Mouse (Mus musculus) hindbrain, embryonic 12.5 days (tissue): Measurements from ENCODE around the gene 2310039H08Rik. TPM values are rescaled to one million over a fixed set of nuclear protein-coding genes. Genes with fewer than 3 reads are reported as not detected.
"Not testable (repeated sequence)": the region's sequence is repeated elsewhere in the genome, so short reads cannot be mapped to it uniquely, and the experiment has no call there.

Experiments used
- ATAC-seq: fragments of 200-750 bp; cut with Nextera tagmentation; 2 replicates; pipeline ENCODE4 v1.8.0; 2017; ENCODE audit warnings: moderate TSS enrichment; ENCODE audit not compliant: low FRiP score
- H3K27ac ChIP-seq: fragments of 300-500 bp; sonication (generic); 2 replicates; pipeline ENCODE4 v1.5.1; 2016; ENCODE audit warnings: mild to moderate bottlenecking
- H3K27me3 ChIP-seq: fragments of 300-500 bp; sonication (generic); 2 replicates; pipeline ENCODE4 v1.6.1; 2016; ENCODE audit warnings: mild to moderate bottlenecking
- H3K36me3 ChIP-seq: fragments of 300-500 bp; sonication (generic); 2 replicates; pipeline ENCODE4 v1.6.1; 2016; ENCODE audit warnings: mild to moderate bottlenecking
- H3K4me1 ChIP-seq: fragments of 300-500 bp; sonication (generic); 2 replicates; pipeline ENCODE4 v1.6.1; 2016
- H3K4me2 ChIP-seq: fragments of 300-500 bp; sonication (generic); replicated peaks from 2 replicates; pipeline ENCODE4 v1.6.1; 2016; ENCODE audit warnings: mild to moderate bottlenecking
- H3K4me3 ChIP-seq: fragments of 300-500 bp; sonication (generic); 2 replicates; pipeline ENCODE4 v1.5.1; 2016; ENCODE audit warnings: mild to moderate bottlenecking
- H3K9ac ChIP-seq: fragments of 300-500 bp; sonication (generic); 2 replicates; pipeline ENCODE4 v1.6.1; 2016; ENCODE audit warnings: mild to moderate bottlenecking, moderate library complexity
- H3K9me3 ChIP-seq: fragments of 300-500 bp; sonication (generic); replicated peaks from 2 replicates; pipeline ENCODE4 v1.6.1; 2016; ENCODE audit warnings: mild to moderate bottlenecking
- WGBS: fragments of 180-500 bp; shearing (Covaris S2); methylation state at CpG from one replicate; pipeline ENCODE4 v1.1.7; 2016; 5-methylcytosine and 5-hydroxymethylcytosine counted together
- polyA plus RNA-seq: library from polyadenylated mRNA; unstranded; fragments of >200 nt; fragmentation: Nextera tagmentation; extraction: Ambion mirVana; gene quantifications from 2 replicates; pipeline ENCODE4 v1.2.1, GENCODE M21; 2016

2310039H08Rik gene
- polyA plus RNA-seq, 1 experiment from 2014 or later, result 54.7 TPM

DNA sequence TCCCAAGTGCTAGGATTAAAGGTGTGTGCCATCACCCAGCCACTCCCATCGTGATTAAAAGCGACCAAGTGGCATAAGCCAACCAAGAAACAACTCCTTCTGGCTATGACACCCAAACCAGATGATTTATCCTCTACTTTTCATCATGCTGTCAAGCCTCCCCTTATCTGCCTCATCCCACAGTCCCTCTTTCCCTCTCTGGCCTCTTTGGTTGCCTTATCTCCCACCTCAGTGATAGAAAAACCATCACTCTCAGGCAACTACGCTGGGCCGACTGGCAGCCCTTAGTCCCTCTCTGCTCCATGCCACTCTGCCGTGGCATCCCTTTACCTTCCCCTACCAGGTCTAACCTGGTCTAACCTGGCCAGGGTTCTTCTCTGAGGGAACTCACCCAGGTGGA lies 14.5 kb downstream of the 2310039H08Rik start:
- no peaks in the 10 kb centered on the region for H3K27me3 ChIP-seq
- no peak overlapping the region for H3K4me3 ChIP-seq
- WGBS, result 90% methylated on average over 5 of the region's 5 CpGs
- H3K36me3 ChIP-seq, result no peaks in the 10 kb centered on the region
- no peak overlapping the region for H3K9ac ChIP-seq
- no peak overlapping the region for H3K27ac ChIP-seq
- no peak for ATAC-seq
- H3K4me2 ChIP-seq, result no peak overlapping the region
- no peaks in the 10 kb centered on the region for H3K4me1 ChIP-seq
- H3K9me3 ChIP-seq, result no peaks in the 10 kb centered on the region

DNA sequence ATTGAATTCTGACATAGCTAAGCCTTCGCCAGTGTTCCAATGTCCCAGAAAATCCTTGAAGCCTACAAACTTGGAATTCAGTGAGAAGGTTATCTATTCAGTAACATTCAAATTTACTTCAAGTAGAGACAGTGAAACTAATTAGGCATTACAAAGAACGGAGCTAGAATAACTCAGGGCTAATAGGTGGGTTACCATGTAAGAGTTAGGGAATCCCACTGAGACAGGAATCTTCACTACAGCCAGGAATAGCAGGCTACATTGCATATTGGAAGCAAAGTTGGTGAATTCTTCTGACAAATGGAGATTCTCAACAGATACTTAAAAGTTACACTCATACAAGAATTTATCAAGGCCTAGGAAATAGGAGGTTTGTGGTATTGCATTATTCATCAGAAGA lies 15.5 kb downstream of the 2310039H08Rik start:
- H3K4me1 ChIP-seq, H3K27me3 ChIP-seq, H3K36me3 ChIP-seq, H3K9ac ChIP-seq, H3K4me2 ChIP-seq, ATAC-seq, H3K27ac ChIP-seq, H3K9me3 ChIP-seq, H3K4me3 ChIP-seq: not testable (repeated sequence)
- whole genome bisulfite sequencing, result 58% methylated on average over 2 of the region's 2 CpGs

DNA sequence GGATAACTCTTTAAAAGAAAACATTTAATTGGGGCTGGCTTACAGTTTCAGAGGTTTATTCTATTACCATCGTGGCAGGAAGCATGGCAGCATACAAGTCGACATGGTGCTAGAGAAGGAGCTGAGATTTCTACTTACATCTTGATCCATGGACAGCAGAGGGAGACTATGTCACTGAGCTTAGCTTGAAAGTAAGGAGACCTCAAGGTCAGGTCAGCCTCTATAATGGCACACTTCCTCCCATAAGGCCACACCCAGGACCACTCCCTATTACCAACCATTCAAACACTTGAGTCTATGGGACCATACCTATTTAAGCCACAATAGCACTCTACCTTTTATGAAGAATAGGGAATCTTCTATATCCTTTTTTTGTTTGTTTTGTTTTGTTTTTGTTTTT lies 20.5 kb downstream of the 2310039H08Rik start:
- no peaks in the 10 kb centered on the region for H3K9me3 ChIP-seq
- H3K27me3 ChIP-seq, result no peaks in the 10 kb centered on the region
- H3K4me1 ChIP-seq, result peaks cover 11% of the 10 kb centered on the region; the same call in 1 of the 2 replicates
- H3K4me2 ChIP-seq, result no peak overlapping the region
- no peaks in the 10 kb centered on the region for H3K36me3 ChIP-seq
- WGBS, result 82% methylated on average over 2 of the region's 2 CpGs
- H3K27ac ChIP-seq, result no peak overlapping the region
- H3K4me3 ChIP-seq, result no peak overlapping the region
- no peak for ATAC-seq
- H3K9ac ChIP-seq, result no peak overlapping the region

DNA sequence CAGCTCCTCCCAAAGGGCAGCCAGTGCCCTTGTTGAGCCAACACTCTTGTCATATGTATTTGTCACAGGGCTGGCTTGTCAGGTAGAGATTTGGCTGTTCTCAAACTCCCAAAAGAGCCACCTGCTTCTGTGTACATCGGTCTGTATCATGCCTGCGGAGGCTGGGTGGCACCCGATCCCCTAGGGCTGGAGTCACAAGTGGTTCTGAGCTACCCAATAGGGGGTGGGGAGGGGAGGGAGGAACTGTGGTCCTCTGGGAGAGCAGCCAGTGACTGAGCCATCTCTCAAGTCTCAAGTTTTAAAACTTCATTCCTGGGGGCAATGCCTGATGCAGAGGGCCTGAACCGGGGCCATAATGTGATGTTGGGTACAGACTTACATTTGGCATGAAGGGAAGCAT lies 24.3 kb downstream of the 2310039H08Rik start:
- 78% methylated on average over 4 of the region's 4 CpGs for WGBS
- H3K27ac ChIP-seq, result no peak overlapping the region
- H3K4me3 ChIP-seq, result no peak overlapping the region
- H3K36me3 ChIP-seq, result peaks cover 28% of the 10 kb centered on the region
- H3K9me3 ChIP-seq, result no peaks in the 10 kb centered on the region
- H3K4me2 ChIP-seq, result no peak overlapping the region
- H3K27me3 ChIP-seq, result no peaks in the 10 kb centered on the region
- ATAC-seq, result no peak
- peaks cover 11% of the 10 kb centered on the region; the same call in 1 of the 2 replicates for H3K4me1 ChIP-seq
- H3K9ac ChIP-seq, result no peak overlapping the region

DNA sequence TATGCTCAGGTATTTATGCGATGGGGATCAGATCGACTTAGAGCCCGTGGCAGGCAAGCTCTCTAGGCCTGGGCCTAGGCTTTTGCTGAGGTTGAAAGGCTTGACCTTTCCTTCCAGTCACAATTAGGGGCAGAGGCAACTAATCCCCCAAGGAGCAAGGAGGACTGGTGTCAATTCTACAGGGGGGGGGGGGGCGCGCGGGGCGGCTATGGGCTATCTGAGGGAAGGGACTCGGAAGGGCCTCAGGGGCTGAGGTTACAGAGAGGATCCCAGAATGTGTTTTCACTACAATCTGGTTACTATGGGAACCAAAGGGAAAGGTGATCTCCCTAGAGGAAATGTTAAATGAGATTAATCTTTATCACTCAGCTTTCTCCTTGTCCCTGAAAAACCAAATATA lies 25.0 kb downstream of the 2310039H08Rik start:
- no peak overlapping the region for H3K9ac ChIP-seq
- ATAC-seq, result no peak

DNA sequence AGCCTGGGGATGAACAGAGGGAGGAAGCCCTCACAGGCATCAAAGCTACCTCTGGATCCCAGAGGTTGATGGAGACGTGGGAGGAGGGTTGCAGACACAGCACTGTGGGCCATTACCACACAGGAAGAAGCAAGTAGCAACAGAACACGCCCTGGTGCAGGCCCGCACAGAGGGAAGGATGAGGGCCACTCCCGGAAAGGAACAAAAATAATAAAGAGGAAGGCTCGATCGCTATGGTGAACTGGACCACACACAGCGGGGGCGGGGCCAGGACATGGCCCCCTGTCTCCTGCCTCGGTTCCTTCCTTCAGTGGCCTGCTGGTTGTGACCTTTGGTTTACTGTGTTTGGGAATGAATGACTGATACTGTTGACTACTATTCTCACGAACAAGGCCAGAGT lies 27.2 kb downstream of the 2310039H08Rik start:
- Histone ChIP-seq H3K27ac (no peak overlapping the region), H3K9me3 (no peaks in the 10 kb centered on the region), H3K9ac (no peak overlapping the region), H3K4me1 (peaks cover 11% of the 10 kb centered on the region; the same call in 1 of the 2 replicates), H3K4me2 (no peak overlapping the region), H3K36me3 (peaks cover 31% of the 10 kb centered on the region), H3K27me3 (no peaks in the 10 kb centered on the region), H3K4me3 (no peak overlapping the region)
- 77% methylated on average over 10 of the region's 10 CpGs for WGBS
- no peak for ATAC-seq

More for the DNA sequence above, 25.0 kb downstream of the 2310039H08Rik start:
- H3K4me2 ChIP-seq, result no peak overlapping the region
- peaks cover 28% of the 10 kb centered on the region for H3K36me3 ChIP-seq
- H3K4me1 ChIP-seq, result peaks cover 11% of the 10 kb centered on the region; the same call in 1 of the 2 replicates
- no peak overlapping the region; the same call in 1 of the 2 replicates for H3K27ac ChIP-seq
- no peaks in the 10 kb centered on the region for H3K9me3 ChIP-seq
- 51% methylated on average over 4 of the region's 8 CpGs for WGBS
- H3K4me3 ChIP-seq, result no peak overlapping the region
- H3K27me3 ChIP-seq, result no peaks in the 10 kb centered on the region

DNA sequence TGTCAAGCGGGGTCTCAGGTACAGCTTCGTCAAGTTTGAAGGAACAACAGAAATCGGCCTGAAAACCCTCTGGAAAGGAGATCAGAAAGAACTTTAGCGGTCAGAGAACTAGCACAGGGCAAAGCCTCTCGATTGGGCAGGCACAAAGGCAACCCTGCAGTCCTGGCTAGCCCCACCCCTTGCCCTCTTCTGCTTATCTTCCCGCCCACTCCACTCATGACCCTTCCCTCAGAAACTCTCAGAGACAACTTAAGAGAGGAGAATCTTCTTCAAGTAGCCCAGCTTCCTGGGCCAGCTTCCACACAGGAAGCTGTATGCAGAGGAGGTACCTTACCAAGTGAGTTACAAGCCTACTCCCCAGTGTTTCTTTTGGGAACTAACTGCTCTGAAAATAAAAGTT lies 29.3 kb downstream of the 2310039H08Rik start:
- Histone ChIP-seq H3K27me3 (no peaks in the 10 kb centered on the region), H3K9me3 (no peaks in the 10 kb centered on the region), H3K4me2 (no peak overlapping the region), H3K9ac (no peak overlapping the region), H3K27ac (no peak overlapping the region), H3K36me3 (peaks cover 51% of the 10 kb centered on the region), H3K4me1 (peaks cover 7% of the 10 kb centered on the region; the same call in 1 of the 2 replicates), H3K4me3 (no peak overlapping the region)
- ATAC-seq, result no peak
- 88% methylated on average over 6 of the region's 6 CpGs for WGBS

DNA sequence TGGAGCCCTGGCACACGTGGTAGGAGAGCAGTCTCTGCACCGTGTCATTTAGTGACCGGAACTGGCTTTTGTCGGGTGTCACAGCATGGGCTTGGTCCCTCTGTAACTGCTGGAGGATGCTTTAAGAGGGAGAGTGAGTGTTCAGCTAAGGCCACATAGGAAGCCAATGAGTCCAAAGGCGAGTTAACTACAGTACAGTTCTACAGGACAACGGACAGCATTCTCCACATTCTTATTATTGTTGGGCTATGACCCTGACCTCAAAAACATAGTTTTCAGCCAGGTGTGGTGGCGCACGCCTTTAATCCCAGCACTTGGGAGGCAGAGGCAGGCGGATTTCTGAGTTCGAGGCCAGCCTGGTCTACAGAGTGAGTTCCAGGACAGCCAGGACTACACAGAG lies 35.9 kb downstream of the 2310039H08Rik start:
- no peak for ATAC-seq
- WGBS, result 93% methylated on average over 10 of the region's 10 CpGs
- H3K36me3 ChIP-seq, result peaks cover 65% of the 10 kb centered on the region
- no peaks in the 10 kb centered on the region for H3K27me3 ChIP-seq
- no peak overlapping the region for H3K4me2 ChIP-seq
- no peaks in the 10 kb centered on the region for H3K4me1 ChIP-seq
- no peak overlapping the region for H3K27ac ChIP-seq
- no peak overlapping the region for H3K4me3 ChIP-seq
- no peak overlapping the region for H3K9ac ChIP-seq
- no peaks in the 10 kb centered on the region for H3K9me3 ChIP-seq

DNA sequence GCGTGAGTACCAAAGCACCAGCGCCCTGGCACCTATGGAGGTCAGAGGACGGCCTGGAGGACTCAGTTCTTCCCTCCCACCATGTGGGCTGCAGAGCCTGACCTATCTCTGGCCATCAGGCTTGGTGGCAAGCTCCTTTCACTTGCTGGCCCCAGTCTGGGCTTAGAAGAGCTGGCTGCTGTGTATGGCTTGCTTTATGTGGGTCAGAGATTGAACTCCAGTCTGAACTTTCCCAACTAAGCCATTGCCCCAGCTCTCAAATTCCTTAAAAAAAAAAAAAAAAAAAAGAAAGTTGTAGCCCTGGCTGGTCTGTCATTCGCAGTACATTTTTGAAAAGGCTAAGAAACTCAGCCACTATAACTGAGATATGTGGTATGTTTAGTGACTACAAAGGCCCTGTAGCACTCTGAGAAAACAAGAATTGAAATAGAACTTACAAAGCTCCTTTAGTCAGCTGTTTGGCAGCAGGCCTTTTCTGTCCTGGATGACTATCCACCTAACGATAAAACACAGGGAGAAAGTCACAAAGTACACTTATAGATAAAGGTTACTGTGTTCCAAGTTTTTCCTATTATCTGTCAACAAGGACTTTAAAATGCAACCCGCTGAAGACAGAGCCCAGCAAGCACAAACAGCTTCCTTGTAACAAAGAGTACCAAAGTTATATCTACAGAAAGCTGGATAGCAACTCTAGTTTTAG lies 36.8 kb downstream of the 2310039H08Rik start:
- WGBS, result 91% methylated on average over 6 of the region's 6 CpGs

DNA sequence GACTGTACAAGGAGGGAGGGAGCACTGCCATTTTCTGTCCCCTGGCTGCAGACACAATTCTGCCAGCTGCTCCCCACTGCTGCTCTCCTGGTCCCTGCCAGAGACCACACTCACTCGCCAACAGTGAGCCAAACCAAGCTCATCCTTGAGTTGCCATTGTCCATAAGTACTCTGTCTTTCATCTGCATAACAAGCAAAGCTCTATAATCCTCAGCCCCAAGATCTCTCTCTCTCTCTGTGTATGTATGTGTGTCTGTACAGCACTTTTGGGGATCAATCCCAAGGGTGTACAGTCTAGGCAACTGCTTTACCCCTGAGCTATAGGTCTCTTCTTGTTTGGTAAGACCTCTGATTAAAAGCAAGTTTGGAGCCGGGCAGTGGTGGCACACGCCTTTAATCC lies 38.2 kb downstream of the 2310039H08Rik start:
- Histone ChIP-seq H3K27ac (no peak overlapping the region), H3K4me2 (no peak overlapping the region), H3K4me1 (no peaks in the 10 kb centered on the region), H3K27me3 (no peaks in the 10 kb centered on the region), H3K9me3 (no peaks in the 10 kb centered on the region), H3K4me3 (no peak overlapping the region), H3K36me3 (peaks cover 63% of the 10 kb centered on the region), H3K9ac (no peak overlapping the region)
- no peak for ATAC-seq
- 94% methylated on average over 3 of the region's 3 CpGs for WGBS

More for the DNA sequence above, 36.8 kb downstream of the 2310039H08Rik start:
- Histone ChIP-seq H3K36me3 (peaks cover 69% of the 10 kb centered on the region), H3K4me3 (no peak overlapping the region), H3K9me3 (no peaks in the 10 kb centered on the region), H3K27ac (no peak overlapping the region), H3K27me3 (no peaks in the 10 kb centered on the region), H3K4me1 (no peaks in the 10 kb centered on the region), H3K9ac (no peak overlapping the region), H3K4me2 (no peak overlapping the region)
- ATAC-seq, result no peak

DNA sequence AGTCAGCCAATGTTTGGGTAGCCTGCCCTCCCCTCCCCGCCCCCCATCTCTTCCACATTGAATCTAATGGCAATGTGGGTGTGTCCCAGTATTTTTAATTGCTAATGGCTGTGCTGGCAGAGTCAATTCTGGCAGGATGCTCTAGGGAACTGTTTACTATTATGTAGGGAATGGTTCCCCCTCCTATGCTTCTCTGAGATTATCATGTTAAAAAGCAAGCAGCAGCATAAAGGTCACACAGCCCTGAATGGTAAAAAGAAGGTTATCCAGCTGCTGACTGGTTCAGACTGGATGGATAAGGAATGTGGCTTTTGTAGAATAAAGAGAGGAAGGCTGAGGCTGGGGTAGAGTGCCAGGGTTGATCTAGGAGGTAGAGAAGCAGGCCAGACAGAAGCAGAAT lies 40.0 kb downstream of the 2310039H08Rik start:
- peaks cover 48% of the 10 kb centered on the region for H3K36me3 ChIP-seq
- ATAC-seq, result no peak
- WGBS, result 80% methylated on average over 1 of the region's 1 CpGs

DNA sequence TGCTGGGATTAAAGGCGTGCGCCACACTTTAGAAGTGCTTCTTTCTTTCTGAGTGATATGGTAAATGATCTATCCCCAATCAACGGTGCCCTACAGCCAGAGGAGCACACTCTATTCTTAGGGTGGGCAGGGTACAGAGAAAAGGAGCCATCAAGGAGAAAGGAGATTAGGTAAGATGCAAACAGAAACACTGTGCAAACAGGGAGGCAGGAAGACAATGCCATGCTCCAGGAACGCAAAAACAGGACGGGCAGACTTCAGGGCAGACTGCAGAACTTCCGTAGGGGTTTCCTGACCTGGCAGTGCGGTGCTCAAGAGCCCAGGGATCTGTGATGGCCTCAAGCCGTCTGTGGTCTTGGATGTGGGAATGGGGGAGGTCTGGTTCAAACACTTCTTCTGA lies 41.2 kb downstream of the 2310039H08Rik start:
- H3K4me1 ChIP-seq, result no peaks in the 10 kb centered on the region
- no peak overlapping the region for H3K4me2 ChIP-seq
- H3K9ac ChIP-seq, result no peak overlapping the region
- WGBS, result 87% methylated on average over 8 of the region's 8 CpGs
- H3K4me3 ChIP-seq, result no peak overlapping the region
- no peaks in the 10 kb centered on the region for H3K9me3 ChIP-seq
- no peaks in the 10 kb centered on the region for H3K27me3 ChIP-seq
- no peak for ATAC-seq
- no peak overlapping the region for H3K27ac ChIP-seq
- peaks cover 43% of the 10 kb centered on the region for H3K36me3 ChIP-seq

More for the DNA sequence above, 40.0 kb downstream of the 2310039H08Rik start:
- Histone ChIP-seq H3K4me3 (no peak overlapping the region), H3K9me3 (no peaks in the 10 kb centered on the region), H3K27me3 (no peaks in the 10 kb centered on the region), H3K4me1 (no peaks in the 10 kb centered on the region), H3K4me2 (no peak overlapping the region), H3K27ac (no peak overlapping the region), H3K9ac (no peak overlapping the region)

DNA sequence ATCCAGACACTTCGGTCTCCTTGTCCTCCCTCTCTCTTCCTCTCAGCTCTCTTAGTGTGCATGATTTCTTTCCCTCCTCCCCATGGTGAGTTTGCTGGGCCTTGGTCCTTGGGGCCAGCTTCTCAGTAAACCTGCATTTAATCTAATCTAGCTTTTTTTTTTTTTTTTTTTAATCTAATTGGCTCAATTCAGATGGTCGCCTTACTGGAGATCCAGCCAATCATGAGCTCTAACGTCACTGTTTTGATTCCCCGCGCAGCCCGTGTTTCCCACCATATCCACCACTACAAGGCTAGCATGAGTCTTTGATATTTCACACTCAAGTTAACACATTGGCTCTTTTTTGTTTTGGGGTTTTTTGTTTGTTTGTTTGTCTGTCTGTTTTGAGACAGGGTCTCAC lies 42.1 kb downstream of the 2310039H08Rik start:
- Histone ChIP-seq H3K4me2 (no peak overlapping the region), H3K27me3 (no peaks in the 10 kb centered on the region), H3K4me1 (no peaks in the 10 kb centered on the region), H3K4me3 (no peak overlapping the region), H3K36me3 (peaks cover 45% of the 10 kb centered on the region), H3K9me3 (no peaks in the 10 kb centered on the region), H3K27ac (no peak overlapping the region), H3K9ac (no peak overlapping the region)
- 90% methylated on average over 6 of the region's 6 CpGs for WGBS
- ATAC-seq, result no peak
